ENCODE assay signal across 9 mouse cellular contexts in the genomic region with DNA sequence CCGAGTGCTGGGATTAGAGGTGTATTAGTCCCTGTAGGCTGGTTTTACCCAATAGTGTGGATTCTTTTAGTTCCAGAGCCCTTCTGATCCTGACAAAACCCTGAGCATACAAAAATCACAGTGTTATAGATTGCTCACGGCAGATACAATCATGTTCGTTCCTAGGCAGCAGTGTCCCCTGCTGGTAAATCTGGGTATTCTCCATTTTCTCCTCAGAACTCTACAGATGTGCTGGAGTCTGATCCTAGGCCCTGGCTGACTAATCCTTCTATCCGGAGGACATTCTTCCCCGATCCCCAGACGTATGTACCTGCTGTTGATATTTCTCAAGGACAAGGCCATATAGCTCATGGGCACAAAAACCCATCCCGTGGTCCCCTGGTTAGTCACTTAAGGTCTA. TPM values are rescaled to one million over a fixed set of nuclear protein-coding genes. Genes with fewer than 3 reads are reported as not detected.
DNase-seq lines count a peak whose midpoint lies in the region; ATAC-seq and TF ChIP-seq lines count a peak whose summit lies in the region.
"Had no signal": no experiment of that assay in that cellular context is flagged by ENCODE, and none has a peak within 500 bp of the region (broad histone marks: within the 10 kb centered on the region; RNA-seq: fewer than 3 reads in every experiment).

No protein-coding gene starts in this region.

- no peak overlapping the region for H3K4me3 ChIP-seq in forebrain, embryonic 16.5 days (replicated peaks; ENCODE audit: low read length)
- H3K4me3 ChIP-seq in forebrain, embryonic 12.5 days (replicated peaks) = no peak overlapping the region
- H3K4me3 ChIP-seq in liver, postnatal 0 days (ENCODE audit: low read depth, low read length) = no peak overlapping the region
- H3K4me3 ChIP-seq in liver, embryonic 11.5 days (ENCODE audit: low read depth, low read length) = no peak overlapping the region
- H3K4me3 ChIP-seq: limb, embryonic 15.5 days had no signal

- no peaks in the 10 kb centered on the region for H3K4me1 ChIP-seq in forebrain, embryonic 16.5 days (replicated peaks; ENCODE audit: control insufficient read depth, insufficient read depth, low read length)
- no peaks in the 10 kb centered on the region for H3K4me1 ChIP-seq in forebrain, embryonic 12.5 days
- H3K4me1 ChIP-seq in liver, postnatal 0 days (ENCODE audit: insufficient read depth) = no peaks in the 10 kb centered on the region
- no peaks in the 10 kb centered on the region for H3K4me1 ChIP-seq in liver, embryonic 11.5 days (replicated peaks; ENCODE audit: control insufficient read depth, insufficient read depth, low read length)
- H3K4me1 ChIP-seq: limb, embryonic 15.5 days had no signal

- H3K27ac ChIP-seq in forebrain, embryonic 16.5 days (ENCODE audit: low read length) = no peak overlapping the region
- no peak overlapping the region for H3K27ac ChIP-seq in forebrain, embryonic 12.5 days
- H3K27ac ChIP-seq in liver, postnatal 0 days (ENCODE audit: low read depth) = no peak overlapping the region
- no peak overlapping the region for H3K27ac ChIP-seq in liver, embryonic 11.5 days (ENCODE audit: low read depth, low read length)
- H3K27ac ChIP-seq: limb, embryonic 15.5 days had no signal

- no peak overlapping the region for H3K9ac ChIP-seq in forebrain, embryonic 16.5 days (replicated peaks; ENCODE audit: low read depth, low read length)
- H3K9ac ChIP-seq in forebrain, embryonic 12.5 days = no peak overlapping the region
- no peak overlapping the region for H3K9ac ChIP-seq in liver, postnatal 0 days (replicated peaks)
- no peak overlapping the region for H3K9ac ChIP-seq in liver, embryonic 11.5 days (ENCODE audit: low read depth, low read length)
- H3K9ac ChIP-seq: limb, embryonic 15.5 days had no signal

- peak; percentile 52; the same call in 1 of the 2 replicates for ATAC-seq in forebrain, embryonic 16.5 days
- no peak for ATAC-seq in forebrain, embryonic 12.5 days (ENCODE audit: low FRiP score)
- 0 out of 2 replicates have a peak, but pooled peaks have one; percentile 40 for ATAC-seq in liver, postnatal 0 days
- ATAC-seq in liver, embryonic 11.5 days (replicated peaks; ENCODE audit: low FRiP score) = no peak

- DNase-seq in liver, postnatal 0 days = peak; percentile 51
- DNase-seq in liver, embryonic 11.5 days (ENCODE audit: low spot score) = no peak
- DNase-seq in R1 (ENCODE audit: low read depth, low spot score) = peak; percentile 73
- DNase-seq in kidney, postnatal 10 days = peak; percentile 54
- no peak for DNase-seq in gastrocnemius, postnatal 10 days
- no peak for DNase-seq in right cerebral cortex, adult 18-20 months

- H3K27me3 ChIP-seq in forebrain, embryonic 16.5 days (replicated peaks; ENCODE audit: control insufficient read depth, insufficient read depth, low read length) = no peaks in the 10 kb centered on the region
- H3K27me3 ChIP-seq in forebrain, embryonic 12.5 days = no peaks in the 10 kb centered on the region
- no peaks in the 10 kb centered on the region for H3K27me3 ChIP-seq in liver, postnatal 0 days (ENCODE audit: insufficient read depth, low read length)
- H3K27me3 ChIP-seq in liver, embryonic 11.5 days (replicated peaks; ENCODE audit: control insufficient read depth, insufficient read depth, low read length) = no peaks in the 10 kb centered on the region
- H3K27me3 ChIP-seq: limb, embryonic 15.5 days had no signal

- H3K4me2 ChIP-seq in forebrain, embryonic 16.5 days (ENCODE audit: low read length) = no peak overlapping the region
- no peak overlapping the region for H3K4me2 ChIP-seq in forebrain, embryonic 12.5 days
- H3K4me2 ChIP-seq in liver, postnatal 0 days (ENCODE audit: low read depth, low read length) = no peak overlapping the region
- H3K4me2 ChIP-seq in liver, embryonic 11.5 days = no peak overlapping the region
- H3K4me2 ChIP-seq: limb, embryonic 15.5 days had no signal

- H3K36me3 ChIP-seq in forebrain, embryonic 16.5 days (ENCODE audit: control insufficient read depth, insufficient read depth) = peaks cover 39% of the 10 kb centered on the region
- peaks cover 85% of the 10 kb centered on the region for H3K36me3 ChIP-seq in forebrain, embryonic 12.5 days (replicated peaks)
- H3K36me3 ChIP-seq in liver, postnatal 0 days (replicated peaks; ENCODE audit: insufficient read depth, low read length) = peaks cover 58% of the 10 kb centered on the region
- H3K36me3 ChIP-seq in liver, embryonic 11.5 days (ENCODE audit: control insufficient read depth, insufficient read depth, low read length) = peaks cover 43% of the 10 kb centered on the region

- peak; percentile 84 for TF ChIP-seq CTCF in liver, postnatal 0 days (IDR thresholded peaks at IDR 0.05; ENCODE audit: low read depth)

- no peak for TF ChIP-seq EP300 in liver, postnatal 0 days (IDR thresholded peaks at IDR 0.05; ENCODE audit: low read depth)

- 79% methylated on average over 7 of the region's 7 CpGs for WGBS in forebrain, embryonic 16.5 days
- 74% methylated on average over 7 of the region's 7 CpGs for WGBS in forebrain, embryonic 12.5 days
- 80% methylated on average over 7 of the region's 7 CpGs for WGBS in liver, postnatal 0 days (ENCODE audit: insufficient replicate concordance)
- 81% methylated on average over 7 of the region's 7 CpGs for WGBS in liver, embryonic 11.5 days

- H3K9me3 ChIP-seq in forebrain, embryonic 16.5 days (ENCODE audit: control insufficient read depth, low read length) = no peaks in the 10 kb centered on the region
- H3K9me3 ChIP-seq in forebrain, embryonic 12.5 days = no peaks in the 10 kb centered on the region
- H3K9me3 ChIP-seq in liver, postnatal 0 days (ENCODE audit: low read length) = no peaks in the 10 kb centered on the region
- H3K9me3 ChIP-seq in liver, embryonic 11.5 days (ENCODE audit: control insufficient read depth, low read length) = no peaks in the 10 kb centered on the region
- H3K9me3 ChIP-seq: limb, embryonic 15.5 days had no signal

RNA-seq across cellular contexts. Expression of a gene that starts 4.4 kb away (rescaled TPM):
- polyA plus RNA-seq in forebrain, embryonic 16.5 days (2015; fragmentation: Nextera tagmentation; extraction: Ambion mirVana) = 0.24 TPM in 1 of 2 replicates, not detected in the other
- not detected in 2 replicates for polyA plus RNA-seq in forebrain, embryonic 12.5 days (2016; fragmentation: Nextera tagmentation; extraction: Ambion mirVana)
- polyA plus RNA-seq in liver, postnatal 0 days (2015; fragmentation: Nextera tagmentation; extraction: Ambion mirVana) = not detected in 2 replicates
- not detected in 2 replicates for polyA plus RNA-seq in liver, embryonic 11.5 days (2014; fragmentation: Nextera tagmentation; extraction: Ambion mirVana)
- total RNA-seq in gastrocnemius, postnatal 10 days (2021) = under 1 TPM; 0.07 to 0.52 TPM
- polyA plus RNA-seq: limb, embryonic 15.5 days had no signal

RNA-seq across cellular contexts. Expression of a gene that starts 13.0 kb away (rescaled TPM):
- polyA plus RNA-seq in forebrain, embryonic 16.5 days (2015; fragmentation: Nextera tagmentation; extraction: Ambion mirVana) = 1.3 and 1.7 TPM in 2 replicates
- 2.9 and 3.0 TPM in 2 replicates for polyA plus RNA-seq in forebrain, embryonic 12.5 days (2016; fragmentation: Nextera tagmentation; extraction: Ambion mirVana)
- 0.15 and 0.20 TPM in 2 replicates for polyA plus RNA-seq in liver, postnatal 0 days (2015; fragmentation: Nextera tagmentation; extraction: Ambion mirVana)
- 0.71 and 0.81 TPM in 2 replicates for polyA plus RNA-seq in liver, embryonic 11.5 days (2014; fragmentation: Nextera tagmentation; extraction: Ambion mirVana)
- total RNA-seq in gastrocnemius, postnatal 10 days (2021) = under 1 TPM; 0.75 to 0.95 TPM

RNA-seq across cellular contexts. Expression of a gene that starts 13.2 kb away (rescaled TPM):
- polyA plus RNA-seq in forebrain, embryonic 16.5 days (2015; fragmentation: Nextera tagmentation; extraction: Ambion mirVana) = 34.8 and 41.2 TPM in 2 replicates
- 49.8 and 50.7 TPM in 2 replicates for polyA plus RNA-seq in forebrain, embryonic 12.5 days (2016; fragmentation: Nextera tagmentation; extraction: Ambion mirVana)
- polyA plus RNA-seq in liver, postnatal 0 days (2015; fragmentation: Nextera tagmentation; extraction: Ambion mirVana) = 4.5 and 5.8 TPM in 2 replicates
- polyA plus RNA-seq in liver, embryonic 11.5 days (2014; fragmentation: Nextera tagmentation; extraction: Ambion mirVana) = 19.5 and 24.6 TPM in 2 replicates
- 10 to 100 TPM in 1 of 2 experiments, 1 to 10 TPM in 1; 5.9 to 11.9 TPM for total RNA-seq in gastrocnemius, postnatal 10 days (2021)

RNA-seq across cellular contexts. Expression of a gene that starts 13.2 kb away (rescaled TPM):
- 36.3 TPM in 2 replicates for polyA plus RNA-seq in forebrain, embryonic 16.5 days (2015; fragmentation: Nextera tagmentation; extraction: Ambion mirVana)
- 33.0 and 33.3 TPM in 2 replicates for polyA plus RNA-seq in forebrain, embryonic 12.5 days (2016; fragmentation: Nextera tagmentation; extraction: Ambion mirVana)
- polyA plus RNA-seq in liver, postnatal 0 days (2015; fragmentation: Nextera tagmentation; extraction: Ambion mirVana) = 8.1 and 10.0 TPM in 2 replicates
- 16.4 and 16.7 TPM in 2 replicates for polyA plus RNA-seq in liver, embryonic 11.5 days (2014; fragmentation: Nextera tagmentation; extraction: Ambion mirVana)
- 10 to 100 TPM; 18.8 to 25.8 TPM for total RNA-seq in gastrocnemius, postnatal 10 days (2021)

RNA-seq across cellular contexts. Expression of a gene that starts 23.0 kb away (rescaled TPM):
- 0.10 and 0.48 TPM in 2 replicates for polyA plus RNA-seq in forebrain, embryonic 16.5 days (2015; fragmentation: Nextera tagmentation; extraction: Ambion mirVana)
- 0.42 and 0.77 TPM in 2 replicates for polyA plus RNA-seq in forebrain, embryonic 12.5 days (2016; fragmentation: Nextera tagmentation; extraction: Ambion mirVana)
- 0.22 and 4.0 TPM in 2 replicates for polyA plus RNA-seq in liver, postnatal 0 days (2015; fragmentation: Nextera tagmentation; extraction: Ambion mirVana)
- 0.38 and 1.1 TPM in 2 replicates for polyA plus RNA-seq in liver, embryonic 11.5 days (2014; fragmentation: Nextera tagmentation; extraction: Ambion mirVana)
- 100 to 1,000 TPM; 264 to 297 TPM for total RNA-seq in gastrocnemius, postnatal 10 days (2021)

Comparison
In these comparisons a context has a peak if more than half of its experiments do, and no peak if none do; other contexts are left out.
1. ATAC-seq: peak in forebrain, embryonic 16.5 days (single experiment) and liver, postnatal 0 days (single experiment); none in forebrain, embryonic 12.5 days (single experiment) and liver, embryonic 11.5 days (single experiment).
2. DNase-seq: peak in liver, postnatal 0 days (single experiment), R1 (single experiment) and kidney, postnatal 10 days (single experiment); none in liver, embryonic 11.5 days (single experiment), gastrocnemius, postnatal 10 days (single experiment) and right cerebral cortex, adult 18-20 months (single experiment).